Mouse (Mus musculus) right cerebral cortex, adult 18-20 months (tissue): ENCODE results near the gene Kif17.
A peak's percentile ranks its signal among the peaks of the same experiment; 100 is the strongest.

Experiments
- DNase-seq: peaks from one replicate; pipeline ENCODE4 v3.0.0; 2022; ENCODE audit warnings: mixed read lengths

Kif17 gene

GRCm38 (mm10) chr4:138261843-138262681 lies 11.8 kb downstream of the Kif17 start:
- DNase-seq: peak; percentile 91

DNA sequence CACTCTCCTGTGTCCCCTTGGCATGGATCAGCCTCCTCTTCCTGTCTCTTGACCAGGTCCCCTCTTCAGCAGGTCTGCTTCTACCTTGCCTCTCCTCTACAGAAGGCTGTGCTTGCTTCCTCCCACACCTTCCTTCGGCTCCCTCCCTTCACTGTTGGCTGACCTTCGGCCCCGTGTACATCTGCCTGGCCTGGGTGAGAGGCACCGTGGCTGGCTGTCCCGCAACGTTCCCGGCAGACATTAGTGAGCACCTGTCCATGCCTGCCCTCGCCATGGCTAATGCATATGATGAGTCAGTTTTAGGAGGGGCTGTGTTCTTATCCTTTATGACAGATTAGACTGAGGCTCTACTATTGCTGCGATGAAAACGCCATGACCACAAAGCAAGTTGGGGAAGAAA lies 17.6 kb downstream of the Kif17 start:
- no peak for DNase-seq

DNA sequence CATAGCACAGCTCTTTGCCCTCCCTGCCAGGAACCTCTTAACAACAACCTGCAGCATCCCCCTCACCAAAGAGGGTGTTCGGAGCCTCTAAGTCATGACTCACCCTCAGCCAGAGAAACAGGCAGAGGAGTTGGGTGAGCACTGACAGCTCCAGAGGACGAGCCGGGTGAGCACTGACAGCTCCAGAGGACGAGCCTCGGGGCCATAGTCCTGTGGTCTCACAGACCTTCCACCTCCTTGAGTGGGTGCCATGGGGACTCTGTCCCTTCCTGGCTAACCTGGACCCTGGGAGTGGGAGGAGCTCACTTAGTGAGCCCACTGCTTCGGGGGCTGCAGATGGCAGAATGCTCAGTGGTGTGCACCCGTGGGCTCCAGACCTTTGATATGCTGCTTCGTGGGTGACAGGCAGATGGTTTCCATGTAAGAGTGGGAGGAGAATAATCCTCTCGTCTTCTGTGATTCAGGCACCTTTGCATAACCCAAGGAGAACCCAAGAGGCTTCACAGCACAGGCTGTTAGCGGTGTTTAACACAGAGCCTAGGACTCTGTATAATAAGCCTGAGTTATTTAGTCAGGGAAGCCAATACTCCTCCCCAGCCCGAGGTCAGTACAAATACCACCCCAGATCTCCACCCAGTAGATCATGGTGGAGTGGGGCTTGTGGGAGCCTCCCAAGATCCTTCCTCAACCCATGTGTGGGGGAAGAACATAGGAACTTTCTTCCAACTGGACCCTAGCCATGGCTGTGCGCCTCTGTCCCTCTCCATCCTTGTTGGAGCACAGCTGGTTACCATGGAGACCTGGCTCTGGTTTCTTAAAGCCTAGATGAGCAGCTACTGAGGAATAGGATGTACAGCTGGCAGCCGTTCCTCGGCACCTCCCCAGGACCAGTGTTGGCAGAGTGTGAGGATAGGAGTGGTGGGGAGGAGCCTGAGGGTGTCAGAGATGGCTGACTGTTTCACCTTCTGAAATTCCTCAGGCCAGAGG lies 22.1 kb downstream of the Kif17 start:
- peak; percentile 86 for DNase-seq

- DNase-seq: peak; percentile 79
Measured at GRCm38 (mm10) chr4:138278346-138278745, 28.1 kb downstream of the Kif17 start.

DNA sequence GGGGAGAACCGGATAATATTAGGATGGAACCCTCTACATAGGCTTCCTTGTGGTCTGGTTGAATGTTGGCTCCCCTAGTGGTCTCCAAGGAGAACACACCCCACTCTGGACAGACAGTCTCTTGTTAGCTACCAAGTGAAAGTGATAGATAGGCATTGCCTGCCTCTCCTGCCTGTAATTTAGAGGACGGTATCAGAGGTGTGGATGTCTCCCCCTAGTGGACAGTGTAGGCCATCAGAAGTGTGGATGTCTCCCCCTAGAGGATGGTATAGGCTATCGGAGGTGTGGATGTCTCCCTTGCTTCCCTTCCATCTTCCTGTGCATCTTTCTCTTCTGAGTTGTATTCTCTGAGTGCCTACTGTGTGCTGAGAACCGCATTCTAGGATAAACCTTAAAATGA lies 32.6 kb downstream of the Kif17 start:
- DNase-seq: peak; percentile 71

GRCm38 (mm10) chr4:138286411-138286810 lies 36.2 kb downstream of the Kif17 start:
- no peak for DNase-seq

- no peak for DNase-seq
Measured at GRCm38 (mm10) chr4:138288691-138289090, 38.5 kb downstream of the Kif17 start.

- no peak for DNase-seq
Measured at GRCm38 (mm10) chr4:138292028-138292427, 41.8 kb downstream of the Kif17 start.

DNA sequence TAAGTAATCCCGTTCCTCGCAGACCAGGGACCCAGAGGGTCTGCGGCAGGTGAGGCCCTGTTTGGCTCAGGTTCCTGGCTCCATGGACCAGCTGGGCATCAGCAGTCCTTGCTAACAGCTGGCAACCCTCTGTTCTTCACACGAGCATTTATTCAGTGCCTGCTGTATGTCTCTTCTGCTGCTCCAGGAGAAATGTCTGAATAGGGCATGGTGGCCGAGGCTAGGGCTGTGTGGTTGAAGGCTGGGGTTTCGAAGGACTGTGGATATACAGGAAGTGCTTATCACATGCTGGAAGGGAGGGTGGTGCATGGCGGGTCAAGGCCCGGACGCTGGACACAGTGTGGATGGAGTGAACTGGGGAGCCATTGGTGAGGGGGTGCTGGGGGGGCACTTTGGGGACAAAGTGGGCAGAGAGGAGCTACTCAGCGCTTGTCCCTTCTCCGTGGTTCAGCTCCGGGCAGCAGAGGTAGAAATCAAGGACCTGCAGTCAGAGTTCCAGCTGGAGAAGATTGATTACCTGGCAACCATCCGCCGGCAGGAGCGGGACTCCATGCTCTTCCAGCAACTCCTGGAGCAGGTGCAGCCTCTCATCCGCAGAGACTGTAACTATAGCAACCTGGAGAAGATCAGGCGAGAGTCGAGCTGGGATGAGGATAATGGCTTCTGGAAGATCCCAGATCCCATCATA lies 43.2 kb downstream of the Kif17 start:
- DNase-seq: no peak

DNA sequence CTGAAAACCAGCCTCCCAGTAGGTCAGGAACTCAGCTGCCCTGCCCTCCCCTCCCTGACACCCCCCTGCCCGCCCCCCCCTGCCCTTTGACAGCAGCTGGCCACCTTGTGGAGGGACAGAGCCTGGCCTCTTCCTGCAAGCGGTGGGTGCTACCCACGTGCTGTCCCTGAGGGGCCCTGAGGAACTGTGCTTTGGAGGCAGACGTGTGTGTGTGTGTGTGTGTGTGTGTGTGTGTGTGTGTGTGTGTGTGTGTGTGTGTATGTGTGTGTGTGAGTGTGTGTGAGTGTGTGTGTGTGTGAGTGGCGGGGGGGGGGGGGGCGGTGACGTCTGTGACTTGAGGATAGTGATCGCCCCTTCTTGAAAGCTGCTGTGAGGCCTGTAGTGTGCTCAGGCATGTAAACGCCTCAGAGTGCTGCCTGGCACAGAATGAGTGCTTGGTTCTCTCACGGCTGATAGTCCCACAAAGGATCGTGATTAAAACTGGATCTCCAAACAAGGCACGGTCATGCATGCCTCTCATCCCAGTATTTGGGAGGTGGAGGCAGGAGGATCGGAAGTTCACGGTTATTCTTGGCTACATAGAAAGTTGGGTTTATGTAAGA lies 43.8 kb downstream of the Kif17 start:
- no peak for DNase-seq

DNA sequence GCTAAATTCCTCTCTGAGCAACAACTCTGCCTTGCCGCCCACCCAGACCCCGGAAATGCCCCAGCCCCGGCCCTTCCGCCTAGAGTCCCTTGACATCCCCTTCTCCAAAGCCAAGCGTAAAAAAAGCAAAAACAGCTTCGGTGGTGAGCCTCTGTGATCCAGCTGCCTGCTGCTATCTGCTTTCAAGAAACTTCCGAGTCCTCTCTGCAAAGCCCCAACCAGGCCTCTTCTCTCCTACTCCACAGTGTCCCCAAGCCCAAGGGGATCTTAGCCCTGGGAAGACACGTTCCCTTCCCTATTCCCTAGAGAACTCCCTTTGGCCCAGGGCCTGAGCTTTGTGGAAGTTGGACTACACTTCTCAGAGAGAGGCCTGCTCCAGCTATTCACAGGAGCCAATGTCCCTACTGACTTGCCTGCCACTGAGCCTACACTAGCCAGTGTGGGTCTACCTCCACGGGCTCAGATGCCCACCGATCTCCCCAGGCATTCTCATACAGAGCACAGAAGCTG lies 51.1 kb downstream of the Kif17 start:
- no peak for DNase-seq

DNA sequence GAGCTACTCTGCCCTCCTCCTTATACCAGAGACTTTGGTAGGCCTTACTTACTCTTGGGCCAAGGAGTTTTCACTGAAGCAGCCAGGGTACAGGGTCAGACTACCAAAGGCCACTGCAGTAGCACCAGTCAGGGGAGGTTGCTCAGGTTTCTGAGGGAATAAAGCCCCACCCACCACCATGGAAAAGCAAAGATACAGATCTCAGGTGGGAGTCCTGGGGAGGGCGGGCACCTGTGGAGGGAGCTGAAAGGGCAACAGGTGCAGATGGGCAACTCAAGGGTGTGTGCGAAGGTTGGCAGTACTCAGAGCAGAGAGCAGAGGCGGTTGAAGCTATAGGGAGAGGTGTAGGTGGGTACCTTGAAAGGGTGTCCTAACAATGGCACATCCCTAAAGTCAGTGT lies 52.8 kb downstream of the Kif17 start:
- DNase-seq: no peak

DNA sequence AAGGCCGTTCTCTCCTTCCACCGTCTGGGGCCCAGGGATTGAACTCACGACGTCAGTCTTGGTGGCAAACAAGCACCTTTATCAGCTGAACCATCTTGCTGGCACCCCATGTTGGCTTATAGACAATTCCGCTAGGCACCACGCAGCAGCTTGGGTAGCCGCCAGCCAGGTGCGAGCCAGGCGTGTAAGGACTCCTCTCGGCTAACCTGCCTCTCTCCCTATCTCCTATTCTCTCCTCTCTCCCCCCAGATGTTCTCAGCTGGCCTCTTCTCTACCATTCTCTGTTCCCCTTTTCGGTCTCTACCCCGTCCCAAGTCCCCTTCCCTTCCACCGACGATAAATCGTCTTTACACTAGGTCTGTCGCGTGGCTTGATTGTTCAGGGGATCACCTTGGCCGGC lies 53.5 kb downstream of the Kif17 start:
- no peak for DNase-seq

- peak; percentile 99 for DNase-seq
Measured at GRCm38 (mm10) chr4:138304340-138305104, 54.3 kb downstream of the Kif17 start, which contains the start of gene Ddost. Ddost (plus strand) TSS chr4:138304730.

DNA sequence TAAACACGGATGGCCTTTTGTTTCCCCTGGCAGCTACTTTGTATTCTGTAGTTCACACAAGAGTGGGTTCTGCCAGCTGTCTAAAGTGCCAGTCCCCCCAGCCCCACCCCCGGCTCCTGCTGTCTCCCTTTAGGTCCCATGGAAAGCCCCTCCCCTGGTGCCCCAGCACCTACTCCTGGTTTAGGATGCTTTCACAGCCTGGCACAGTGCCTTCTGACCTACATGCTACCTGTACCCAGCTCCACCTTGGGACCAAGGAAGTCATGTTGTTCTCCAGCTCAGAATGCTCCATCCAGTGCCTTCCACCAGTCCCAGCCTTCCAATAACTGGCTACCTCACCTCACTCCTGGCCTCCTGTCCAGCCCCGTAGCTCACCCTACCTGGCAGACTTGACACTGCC lies 56.8 kb downstream of the Kif17 start:
- DNase-seq: no peak

- no peak for DNase-seq
Measured at GRCm38 (mm10) chr4:138307739-138308138, 57.5 kb downstream of the Kif17 start.

DNA sequence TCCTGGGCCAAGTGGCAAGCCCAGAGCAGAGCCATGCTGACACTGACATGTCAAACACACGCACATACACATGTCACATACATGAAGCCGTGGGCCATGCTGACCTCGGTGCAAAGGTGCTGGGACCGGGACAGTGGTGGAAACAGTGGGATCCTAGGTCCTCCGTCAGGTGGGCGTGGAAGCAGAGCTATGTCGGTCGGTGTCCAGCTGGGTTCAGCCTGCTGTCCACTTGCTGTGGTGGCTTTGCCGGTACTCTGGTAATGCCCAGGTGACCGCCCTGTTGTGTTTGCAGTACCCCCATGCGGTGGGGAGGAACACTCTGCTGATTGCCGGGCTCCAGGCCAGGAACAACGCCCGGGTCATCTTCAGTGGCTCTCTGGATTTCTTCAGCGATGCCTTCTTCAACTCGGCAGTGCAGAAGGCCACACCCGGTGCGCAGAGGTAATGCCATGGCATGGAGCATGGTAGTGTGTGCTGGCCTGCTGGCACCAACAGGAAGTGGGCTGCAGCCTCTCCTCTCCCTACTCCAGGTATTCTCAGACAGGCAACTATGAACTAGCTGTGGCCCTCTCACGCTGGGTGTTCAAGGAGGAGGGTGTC lies 60.2 kb downstream of the Kif17 start:
- no peak for DNase-seq

DNA sequence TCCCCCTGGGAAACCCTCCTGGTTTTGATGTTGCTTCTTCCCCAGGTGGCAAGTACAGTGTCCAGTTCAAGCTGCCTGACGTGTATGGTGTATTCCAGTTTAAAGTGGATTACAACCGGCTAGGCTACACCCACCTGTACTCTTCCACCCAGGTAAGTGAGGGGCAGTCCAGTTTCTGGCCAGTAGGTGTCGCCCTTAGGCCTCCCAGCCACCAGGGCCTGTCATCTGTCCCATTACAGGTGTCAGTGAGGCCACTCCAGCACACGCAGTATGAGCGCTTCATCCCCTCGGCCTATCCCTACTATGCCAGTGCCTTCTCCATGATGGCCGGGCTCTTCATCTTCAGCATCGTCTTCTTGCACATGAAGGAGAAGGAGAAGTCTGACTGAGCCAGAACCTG lies 61.4 kb downstream of the Kif17 start:
- DNase-seq: no peak

DNA sequence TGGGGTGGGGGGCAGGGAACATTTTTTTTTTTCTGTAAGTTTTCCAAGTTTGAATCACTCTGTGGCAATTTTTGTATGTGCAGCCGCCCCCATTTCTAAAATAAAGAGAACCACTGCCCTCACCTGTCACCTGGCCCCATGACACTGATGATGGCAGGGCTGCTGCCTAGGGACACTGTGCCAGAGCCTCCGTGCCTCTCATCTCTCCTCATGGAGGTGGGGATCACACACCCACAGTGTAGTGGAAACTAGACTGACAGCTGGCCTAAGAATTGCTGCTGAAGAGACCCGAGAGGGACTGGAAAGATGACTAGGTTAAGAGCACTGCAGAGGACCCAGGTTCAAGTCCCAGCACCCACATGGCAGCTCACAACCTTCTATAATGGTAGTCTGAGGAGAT lies 61.9 kb downstream of the Kif17 start:
- DNase-seq: no peak

- no peak for DNase-seq
Measured at GRCm38 (mm10) chr4:138313021-138313420, 62.8 kb downstream of the Kif17 start.

- DNase-seq: no peak
Measured at GRCm38 (mm10) chr4:138313795-138314194, 63.6 kb downstream of the Kif17 start.
